Mouse (Mus musculus) cerebellum, adult 8-10 months (tissue): ENCODE measurements around the gene Phrf1.

Experiments
- DNase-seq: peaks from one replicate; pipeline ENCODE4 v3.0.0; 2022

Gene Phrf1

DNA sequence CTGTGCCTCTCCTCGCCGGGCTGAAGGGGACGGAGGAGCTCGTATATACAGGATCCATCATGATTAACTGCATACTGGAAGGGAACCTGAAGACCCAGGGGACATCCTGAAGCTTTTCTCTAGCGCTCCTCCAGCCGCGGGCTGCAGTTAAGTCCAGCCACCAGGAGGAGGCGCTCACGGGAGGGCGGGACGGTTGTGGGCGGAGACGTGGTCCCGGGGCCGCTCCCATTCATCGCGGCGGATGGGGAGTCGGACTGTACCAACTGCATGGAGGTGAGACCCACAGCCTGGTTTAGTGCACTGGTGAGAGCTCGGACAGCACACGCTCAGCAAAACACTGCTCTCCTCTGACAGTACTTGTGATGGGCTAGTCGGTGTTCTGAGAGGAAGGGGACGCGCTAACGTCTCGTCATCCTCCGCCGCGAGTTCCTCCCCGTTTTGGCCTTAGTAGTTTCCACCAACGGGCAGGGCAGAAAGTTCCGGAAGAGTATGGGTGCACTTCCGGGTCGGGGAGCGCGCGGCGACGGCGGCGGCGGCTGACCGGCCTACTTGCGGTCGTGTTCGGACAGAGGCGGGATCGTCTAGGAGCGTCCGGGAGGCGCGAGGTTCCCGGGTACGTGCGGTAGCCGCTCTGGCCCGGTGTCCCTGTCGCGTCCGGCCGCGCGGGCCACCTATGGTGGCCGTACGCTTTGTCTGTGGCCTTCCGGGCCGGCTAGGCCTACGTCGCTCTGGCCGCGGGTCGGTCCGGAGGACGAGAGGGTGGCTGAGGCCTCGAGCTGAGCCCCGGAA is at the start of gene Phrf1:
Phrf1 (plus strand) TSS at position 506 of the 789 bp plus-strand sequence.
- DNase-seq = peak; percentile 96

DNA sequence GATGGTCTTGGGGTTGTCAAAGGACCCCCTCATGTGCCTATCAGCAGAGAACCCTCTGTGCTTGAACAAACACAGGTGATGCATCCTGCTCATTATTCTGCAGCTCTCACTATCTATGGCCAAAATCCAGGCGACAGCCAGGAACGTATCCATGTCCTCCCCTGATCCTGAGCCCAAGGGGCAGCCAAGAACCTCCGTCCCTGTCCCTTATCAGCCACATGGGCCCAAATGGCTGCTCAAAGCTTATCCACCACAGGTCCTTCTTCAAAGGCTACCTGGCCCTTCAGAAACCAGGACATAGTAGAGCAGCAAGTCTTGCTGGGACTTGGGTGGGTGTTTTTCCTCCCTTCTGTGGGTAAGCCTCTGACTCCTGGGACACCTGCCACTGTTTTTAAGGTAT is 40.4 kb upstream of the Phrf1 start:
- DNase-seq = no peak

DNA sequence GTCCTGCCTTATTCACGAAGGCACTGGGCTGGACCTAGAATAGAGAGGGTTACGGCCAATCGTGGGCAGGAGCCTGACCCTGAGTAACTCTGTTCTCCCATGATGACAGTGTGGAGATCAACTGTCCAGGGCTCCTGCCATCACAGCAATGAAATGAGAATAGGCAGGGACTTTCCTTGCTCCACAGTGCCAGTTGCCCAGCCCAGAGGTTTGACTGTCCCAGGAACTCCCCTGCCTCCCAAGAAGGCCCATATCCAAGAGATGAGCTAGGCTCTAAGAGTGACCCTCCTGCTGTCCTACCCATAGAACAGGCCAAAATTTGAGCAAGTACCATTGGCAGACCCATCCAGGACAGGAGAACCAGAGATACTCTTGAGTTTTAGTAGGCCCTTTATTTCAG is 39.9 kb upstream of the Phrf1 start:
- DNase-seq = no peak

DNA sequence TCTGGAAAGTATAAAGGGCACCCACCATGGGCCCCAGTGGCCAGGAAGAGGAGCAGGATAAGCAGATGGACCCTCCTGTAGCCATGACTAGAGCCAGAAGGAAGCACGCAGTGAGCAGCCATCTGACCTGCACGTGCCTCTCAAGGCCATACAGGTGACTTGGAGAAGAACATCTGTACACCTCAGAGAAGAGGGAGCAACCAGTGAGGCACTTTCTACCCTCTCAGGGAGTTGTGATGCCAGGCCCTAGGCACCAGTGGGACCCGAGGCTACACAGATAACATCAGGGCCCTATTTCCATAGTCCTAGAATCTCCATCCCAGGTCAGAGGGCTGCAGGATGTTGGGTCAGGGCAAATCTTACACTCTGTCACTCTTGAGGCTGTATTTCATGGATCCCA is 38.4 kb upstream of the Phrf1 start:
- no peak for DNase-seq

DNA sequence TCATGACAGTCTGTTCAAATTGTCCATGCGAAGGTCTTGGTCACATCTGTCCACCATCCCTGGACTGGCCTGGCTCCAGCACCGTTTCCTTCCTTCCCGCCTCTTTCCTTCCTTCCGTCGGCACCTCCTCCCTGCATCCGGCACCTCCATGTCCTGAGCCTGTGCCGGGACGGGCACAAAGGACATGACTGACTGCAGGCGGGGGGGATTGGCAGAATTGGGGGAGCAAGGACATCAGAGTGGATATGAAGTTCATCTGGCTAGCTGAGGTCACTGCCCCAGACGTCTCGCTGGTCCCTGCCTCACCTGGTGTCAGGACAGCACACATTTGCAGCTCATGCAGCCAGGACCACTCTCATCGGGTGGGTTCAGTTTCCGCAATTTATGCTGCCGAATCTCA is 37.5 kb upstream of the Phrf1 start:
- DNase-seq = no peak

DNA sequence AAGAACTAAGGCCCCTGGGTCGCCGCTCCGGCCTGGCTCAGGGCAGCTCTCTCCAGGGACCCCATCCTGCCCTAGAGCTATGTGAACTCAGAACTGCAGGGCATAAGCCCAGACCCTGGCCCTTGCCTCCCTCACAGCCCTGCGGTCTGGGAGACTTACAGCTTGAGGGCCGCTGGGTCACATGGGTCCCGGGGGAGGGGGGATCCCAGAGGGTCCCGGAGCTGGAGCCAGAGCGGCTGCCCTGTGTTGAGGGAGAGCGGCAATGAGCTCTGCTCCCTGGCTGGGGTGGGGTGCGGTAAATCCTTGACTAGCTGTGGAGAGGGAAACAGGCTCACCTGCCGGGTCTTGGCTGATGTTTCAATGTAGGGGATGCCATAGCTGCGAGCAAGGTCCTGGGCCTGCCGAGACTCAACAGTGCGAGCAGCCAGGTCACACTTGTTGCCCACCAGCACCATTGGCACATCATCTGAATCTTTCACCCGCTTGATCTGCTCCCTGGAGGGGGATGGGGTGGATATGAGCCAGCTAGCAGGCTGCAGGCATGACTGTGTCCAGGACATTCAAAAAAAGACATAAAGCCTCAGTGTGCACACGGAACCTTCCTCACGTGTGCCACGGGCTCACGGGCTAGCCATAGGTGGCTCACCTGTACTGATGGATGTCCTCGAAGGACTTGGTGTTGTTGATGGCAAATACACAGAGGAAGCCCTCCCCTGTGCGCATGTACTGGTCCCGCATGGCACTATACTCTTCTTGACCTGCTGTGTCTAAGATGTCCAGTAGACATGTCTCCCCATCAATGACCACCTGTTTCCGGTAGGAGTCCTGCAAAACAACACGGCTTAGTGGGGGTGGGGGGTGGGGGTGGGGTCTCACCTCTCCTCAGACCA is 36.5 kb upstream of the Phrf1 start:
- DNase-seq = no peak

DNA sequence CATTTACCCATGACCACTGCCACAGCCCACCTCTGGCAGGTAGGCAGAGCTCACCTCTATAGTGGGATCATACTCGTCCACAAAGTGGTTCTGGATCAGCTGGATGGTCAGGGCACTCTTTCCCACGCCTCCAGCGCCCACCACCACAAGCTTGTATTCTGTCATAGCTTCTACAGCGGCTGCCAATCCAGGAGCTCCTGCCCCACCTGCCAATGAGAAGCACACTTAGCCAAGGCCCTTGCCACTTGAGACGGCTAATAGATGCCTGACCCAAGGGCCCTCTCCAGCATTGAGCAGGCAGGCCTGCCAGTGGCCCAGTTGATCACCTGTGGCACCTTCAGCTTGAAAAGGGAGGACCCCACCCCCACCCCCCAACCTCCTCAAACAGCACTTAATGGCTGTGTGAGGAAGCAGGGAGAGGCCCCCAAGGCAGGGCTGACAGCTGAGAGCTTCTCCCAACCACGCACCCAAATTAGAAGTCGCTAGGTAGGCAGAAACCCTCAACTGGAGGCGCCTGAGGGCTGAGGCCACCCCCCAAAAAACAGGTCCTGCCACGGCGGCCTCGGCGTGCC is 35.7 kb upstream of the Phrf1 start:
- peak; percentile 32 for DNase-seq

DNA sequence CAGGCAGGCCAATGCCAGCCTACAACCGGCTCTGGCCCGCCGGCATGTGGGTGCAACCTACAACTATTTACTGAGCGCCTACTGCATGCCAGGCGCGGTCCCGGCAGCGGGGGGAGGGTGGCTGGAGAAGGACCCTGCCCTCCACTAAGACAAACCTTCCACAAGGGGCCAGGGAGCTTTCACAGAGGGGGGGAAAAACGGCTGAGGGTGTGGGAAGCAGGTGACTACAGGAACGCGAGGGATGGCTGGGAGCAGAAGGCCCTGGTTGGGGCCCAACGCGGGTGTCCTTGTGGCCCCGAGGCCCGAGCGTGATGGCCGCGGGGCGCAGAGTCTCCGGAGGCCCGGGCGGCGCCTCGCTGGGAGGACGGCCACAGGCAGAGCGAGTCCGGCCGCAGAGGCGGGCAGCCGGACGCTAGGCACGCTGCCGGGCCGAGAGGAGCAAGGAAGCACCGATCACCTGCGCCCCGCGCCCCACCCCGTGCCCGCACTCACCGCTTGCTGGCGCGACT is 35.2 kb upstream of the Phrf1 start:
- peak; percentile 47 for DNase-seq

DNA sequence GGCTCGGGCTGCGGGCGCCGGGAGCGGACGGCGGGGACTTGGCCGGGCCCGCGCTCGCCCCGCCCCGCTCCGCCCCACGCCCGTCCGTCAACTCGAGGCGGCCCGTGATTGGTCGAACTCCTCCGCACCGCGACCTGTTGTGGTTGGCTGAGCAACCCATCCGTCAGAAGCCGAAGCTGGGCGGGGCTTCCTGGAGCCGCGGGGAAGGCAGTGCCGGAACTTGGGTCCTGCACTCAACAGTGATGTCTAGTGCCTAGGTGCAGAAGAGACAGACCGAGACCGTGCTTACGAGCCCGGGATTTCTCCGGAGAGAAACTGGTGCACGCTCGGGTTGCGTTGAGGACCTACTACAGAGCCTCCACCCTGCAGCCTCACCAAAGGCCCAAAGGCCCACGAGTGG is 34.6 kb upstream of the Phrf1 start, which contains the start of the genes Hras and Lrrc56:
Hras (minus strand) TSS at position 58 of the 400 bp plus-strand sequence.
Lrrc56 (plus strand) TSS at position 210 of the 400 bp plus-strand sequence.
- peak; percentile 97 for DNase-seq

DNA sequence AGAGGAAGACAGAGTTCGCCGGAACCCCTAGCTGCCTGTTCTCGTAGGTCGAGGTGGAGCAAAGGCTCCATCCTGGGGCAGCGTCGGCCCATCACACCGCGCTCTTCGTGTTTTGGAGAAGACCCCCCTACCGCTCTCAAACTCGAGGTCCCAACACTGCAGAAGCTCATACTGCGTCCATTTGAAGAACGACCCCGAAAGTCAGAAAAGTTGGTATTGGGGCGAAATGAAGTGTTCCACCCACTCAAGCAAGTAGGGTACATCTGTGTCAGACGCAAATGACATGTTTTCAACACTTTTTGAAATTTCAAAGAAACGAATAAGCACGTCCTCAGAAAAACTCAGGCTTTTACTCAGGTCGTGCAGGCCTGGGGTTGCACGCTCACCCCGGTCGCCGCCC is 34.2 kb upstream of the Phrf1 start:
- DNase-seq = no peak

DNA sequence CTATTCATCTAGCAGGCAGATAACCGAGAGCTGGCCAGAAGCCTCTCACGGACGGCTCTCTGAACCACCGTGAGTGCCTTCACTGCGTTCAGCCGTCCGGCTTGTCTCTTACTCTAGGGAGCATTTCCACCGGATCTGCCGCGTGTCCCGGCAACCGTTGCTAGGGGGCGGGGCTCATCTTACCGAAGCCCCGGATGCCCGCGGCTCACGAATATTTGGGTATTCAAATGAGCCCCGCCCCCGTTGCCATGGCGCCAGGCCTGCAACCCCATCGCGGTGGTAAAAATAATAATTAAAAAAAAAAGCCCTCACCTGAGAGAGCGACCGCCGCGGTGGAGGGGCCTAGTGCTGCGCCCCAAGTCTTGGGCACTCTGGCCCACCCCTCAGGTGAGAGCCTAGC is 33.8 kb upstream of the Phrf1 start:
- peak; percentile 74 for DNase-seq

DNA sequence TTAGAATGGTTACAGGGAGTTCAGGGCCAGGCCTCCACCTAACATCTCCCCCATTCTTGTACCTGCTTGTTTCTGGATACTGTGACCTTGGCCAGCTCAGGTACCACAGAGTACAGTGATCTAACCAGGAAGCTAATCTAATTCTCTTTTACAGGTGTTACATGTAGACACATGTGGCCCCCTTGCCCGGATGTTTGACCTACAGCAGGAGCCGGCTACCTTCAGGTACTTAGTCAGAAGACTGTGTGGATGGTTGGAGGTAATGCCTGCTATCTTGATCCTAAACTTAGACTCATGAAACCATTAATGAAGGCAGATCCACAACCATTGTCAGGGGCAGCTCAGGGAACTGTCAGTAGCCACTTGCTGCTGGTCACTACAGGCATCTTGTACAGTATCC is 32.8 kb upstream of the Phrf1 start:
- no peak for DNase-seq

DNA sequence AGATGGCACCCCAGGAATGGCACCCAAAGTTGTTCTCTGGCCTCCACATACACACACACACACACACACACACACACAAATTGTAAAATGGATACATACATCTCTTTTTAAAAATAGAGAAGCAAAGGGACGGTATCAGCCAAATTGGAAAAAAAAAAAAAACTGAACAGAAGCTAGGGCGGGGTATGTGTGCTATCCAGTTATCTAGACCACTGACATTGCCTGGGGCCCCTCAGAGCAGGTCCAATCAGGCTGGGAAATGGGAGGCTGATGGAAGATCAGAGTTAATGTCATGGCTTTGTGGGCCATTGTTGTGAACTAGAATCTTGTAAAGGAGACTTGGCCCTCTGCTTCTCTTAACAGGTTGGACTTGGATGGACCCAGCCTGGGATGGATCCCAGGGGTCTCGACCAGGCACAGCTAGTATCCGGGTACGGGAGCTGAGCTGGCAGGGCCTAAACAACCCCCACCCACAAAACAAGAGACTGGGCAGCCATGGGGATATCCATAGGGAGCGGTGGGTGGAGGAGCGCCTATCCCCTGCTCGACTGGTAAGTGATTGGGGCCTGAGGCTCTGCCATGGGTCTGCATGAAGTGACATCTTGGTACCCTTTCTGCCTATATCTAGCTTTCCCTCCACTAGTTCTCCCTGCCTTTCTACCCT is 31.8 kb upstream of the Phrf1 start:
- no peak for DNase-seq

DNA sequence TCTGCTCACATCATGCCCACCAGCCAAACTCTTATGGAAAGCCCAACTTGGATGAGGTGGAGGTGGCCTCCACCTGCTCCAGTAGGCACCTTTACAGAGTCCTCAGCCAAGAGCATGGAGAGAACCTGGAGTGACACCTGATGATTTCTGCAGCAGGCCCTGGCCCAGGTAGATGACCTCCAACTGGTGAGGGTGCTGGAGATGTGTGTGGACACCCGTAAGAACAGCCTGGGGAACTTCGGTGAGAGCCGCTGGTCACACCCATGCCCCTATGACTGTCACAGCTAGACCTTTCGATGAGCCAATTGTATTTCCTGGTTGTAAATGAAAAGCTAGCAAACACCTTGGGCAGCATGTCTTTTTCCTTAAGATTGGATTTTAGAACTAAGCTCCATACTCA is 30.5 kb upstream of the Phrf1 start:
- no peak for DNase-seq

DNA sequence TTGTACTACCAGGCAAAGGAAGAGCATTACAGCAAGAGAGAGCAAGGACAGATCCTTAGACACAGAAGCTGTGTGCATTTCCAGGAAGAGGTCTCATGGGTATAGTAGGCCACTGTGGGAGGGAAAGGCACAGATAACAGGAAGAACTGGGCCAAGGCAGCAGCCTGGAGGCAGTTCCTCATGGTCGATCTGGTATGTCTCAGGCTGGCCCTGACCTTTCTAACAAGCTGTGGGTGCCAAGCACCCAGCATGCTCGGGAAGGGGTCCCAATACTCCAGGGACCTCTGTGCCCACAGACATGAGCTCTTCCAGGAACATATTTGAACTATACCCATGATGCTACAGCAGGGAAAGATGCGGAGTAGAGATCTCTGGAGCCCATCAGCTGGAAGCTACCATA is 24.0 kb upstream of the Phrf1 start:
- no peak for DNase-seq

DNA sequence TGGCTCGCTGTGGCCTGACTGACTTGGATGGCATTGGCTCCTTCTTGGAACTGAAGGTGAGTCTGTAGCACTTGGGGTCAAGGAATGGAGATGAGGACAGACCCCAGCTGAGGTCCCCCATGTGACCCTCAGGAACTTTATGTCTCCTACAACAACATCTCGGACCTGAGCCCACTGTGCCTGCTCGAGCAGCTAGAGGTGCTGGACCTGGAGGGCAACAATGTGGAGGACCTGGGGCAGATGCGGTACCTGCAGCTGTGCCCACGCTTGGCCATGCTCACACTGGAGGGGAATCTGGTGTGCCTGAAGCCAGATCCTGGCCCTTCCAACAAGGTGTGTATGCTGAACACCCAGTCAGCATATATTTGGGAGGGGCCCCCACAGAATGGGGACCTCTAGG is 23.1 kb upstream of the Phrf1 start:
- DNase-seq = no peak

DNA sequence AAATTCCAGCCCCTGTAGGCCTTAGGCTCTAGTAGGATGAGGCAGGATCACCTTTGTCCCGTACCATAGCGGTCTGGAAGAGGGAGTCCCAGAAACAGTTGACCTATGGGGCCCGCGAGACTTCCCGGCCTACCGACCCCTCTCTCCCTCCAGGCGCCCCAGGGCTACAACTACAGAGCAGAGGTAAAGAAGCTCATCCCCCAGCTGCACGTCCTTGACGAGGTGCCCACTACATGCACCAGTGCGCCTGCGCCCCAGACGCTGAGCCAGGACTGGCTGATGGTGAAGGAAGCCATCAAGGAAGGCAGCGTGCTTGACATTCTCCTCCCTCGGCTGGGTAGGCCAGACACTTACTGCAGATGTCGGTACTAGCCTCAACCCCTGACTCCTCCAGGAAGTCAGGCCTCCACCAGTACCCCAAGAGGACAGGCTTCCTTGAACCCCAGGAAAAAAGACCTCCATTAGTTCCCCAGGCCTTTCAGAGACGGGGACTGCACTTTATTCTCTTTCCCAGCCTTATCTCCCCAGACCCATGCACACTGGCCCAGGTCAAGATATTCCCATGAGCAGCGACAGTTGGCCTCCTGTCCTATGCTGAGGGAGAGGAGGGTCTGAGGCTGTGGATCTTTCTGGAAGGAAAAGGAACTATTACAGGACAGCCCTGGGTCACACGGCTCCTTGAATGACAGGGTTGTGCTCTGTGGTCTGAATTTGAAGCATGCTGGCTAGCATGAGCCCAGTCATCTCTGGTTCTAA is 22.2 kb upstream of the Phrf1 start:
- DNase-seq = no peak

DNA sequence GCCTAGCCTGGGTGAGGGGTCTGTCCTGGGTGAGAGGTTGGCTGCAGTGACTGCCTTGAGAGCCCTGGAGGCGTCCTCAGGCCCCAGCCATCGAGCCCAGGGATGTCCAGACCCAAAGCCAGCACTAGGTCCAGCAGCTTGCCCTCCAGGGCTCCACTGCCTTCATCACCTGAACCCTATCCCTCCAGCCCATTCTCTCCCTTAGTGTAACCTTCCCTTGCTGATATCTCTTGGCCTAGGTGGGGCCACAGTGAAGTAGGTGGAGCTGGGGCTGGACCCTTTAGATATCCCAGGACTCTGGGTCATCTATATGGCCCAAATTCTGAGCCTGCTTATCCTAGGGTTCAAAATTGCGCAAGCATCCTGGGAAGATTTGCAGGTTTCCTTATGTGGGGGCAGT is 19.1 kb upstream of the Phrf1 start:
- no peak for DNase-seq

DNA sequence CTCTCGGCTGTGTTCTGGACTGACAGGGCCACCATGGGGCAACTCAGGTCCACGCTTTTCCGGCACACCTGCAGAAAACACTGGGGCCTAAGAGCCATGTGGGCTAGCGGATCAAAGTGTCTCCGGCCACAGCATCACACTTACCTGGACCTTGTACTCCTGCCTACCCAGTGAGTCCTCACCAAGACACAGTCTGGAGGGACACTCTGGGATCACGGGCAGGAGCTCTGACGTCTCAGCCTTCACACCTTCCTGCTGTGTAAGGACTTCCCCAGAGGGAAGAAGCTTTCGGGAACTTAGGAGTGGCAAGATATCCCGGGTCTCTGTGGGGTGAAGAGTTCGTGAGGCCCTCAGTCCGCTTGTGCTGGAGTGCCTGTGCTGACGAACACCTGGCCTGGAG is 18.4 kb upstream of the Phrf1 start:
- DNase-seq = no peak

DNA sequence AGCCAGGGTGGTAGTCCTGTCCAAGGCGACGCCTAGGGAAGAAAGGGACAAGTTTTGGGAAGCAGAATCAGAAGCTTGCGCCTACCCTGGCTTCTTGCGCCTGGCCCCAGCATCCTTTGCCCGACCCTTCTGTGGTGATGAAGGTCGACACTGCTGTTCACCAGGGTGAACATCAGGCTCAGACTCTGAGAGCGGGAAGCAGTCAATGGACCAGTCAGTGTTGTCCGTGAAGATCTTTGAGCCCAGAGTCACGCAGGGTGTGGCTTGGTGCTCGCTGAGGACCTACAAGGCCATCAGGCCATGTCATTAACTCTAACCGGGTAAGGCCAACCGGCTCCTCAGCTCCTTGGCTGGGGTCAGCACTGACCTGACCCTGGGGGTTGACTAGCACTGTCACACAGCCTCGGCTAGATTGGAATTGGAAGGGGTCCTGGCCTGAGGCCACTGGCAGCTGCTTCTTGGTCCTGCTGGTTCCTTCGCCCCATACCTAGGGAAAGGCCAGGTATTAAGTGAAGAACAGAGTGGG is 17.9 kb upstream of the Phrf1 start:
- DNase-seq = no peak

DNA sequence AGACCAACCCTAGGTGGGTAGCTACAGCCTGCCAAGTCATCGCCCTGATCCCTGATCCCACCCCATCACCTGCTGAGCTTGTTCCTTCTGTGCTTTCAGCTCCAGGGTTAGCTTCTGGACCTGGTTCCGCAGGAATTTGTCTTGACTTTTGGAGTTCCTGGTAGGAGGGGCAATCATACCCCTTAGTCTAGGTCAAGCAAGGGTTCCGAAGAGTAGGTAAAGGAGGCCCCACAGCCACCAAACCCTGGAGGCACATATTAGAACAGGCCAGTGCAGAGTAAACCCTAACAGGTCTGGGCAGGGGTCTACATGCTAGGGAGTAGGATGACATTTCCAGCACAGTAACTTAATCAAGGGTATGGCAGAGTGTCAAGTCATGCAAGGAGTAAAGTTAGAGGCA is 15.5 kb upstream of the Phrf1 start:
- DNase-seq = no peak
